Mouse (Mus musculus) thymus, adult 2 months (tissue): ENCODE data around the gene Hnrnpdl. TPM values are rescaled to one million over a fixed set of nuclear protein-coding genes. Genes with fewer than 3 reads are reported as not detected.

Experiments
- DNase-seq: peaks from one replicate; pipeline ENCODE4 v3.0.0; 2021
- H3K27ac ChIP-seq: fragments of 200-500 bp; 2 replicates; pipeline ENCODE4 v1.5.1; 2012; ENCODE audit warnings: low read length, control low read depth; ENCODE audit not compliant: control insufficient read depth, insufficient read depth
- H3K27me3 ChIP-seq: fragments of 200-500 bp; 2 replicates; pipeline ENCODE4 v1.6.1; 2012; ENCODE audit warnings: mild to moderate bottlenecking, low read length, moderate library complexity, mixed read lengths; ENCODE audit not compliant: control insufficient read depth, insufficient read depth
- H3K36me3 ChIP-seq: fragments of 200-500 bp; 2 replicates; pipeline ENCODE4 v1.6.1; 2012; ENCODE audit warnings: mild to moderate bottlenecking, low read length, moderate library complexity; ENCODE audit not compliant: control insufficient read depth, insufficient read depth
- H3K4me1 ChIP-seq: fragments of 200-500 bp; replicated peaks from 2 replicates; pipeline ENCODE4 v1.6.1; 2012; ENCODE audit warnings: low read length; ENCODE audit not compliant: control insufficient read depth, insufficient read depth
- H3K4me3 ChIP-seq: fragments of 200-500 bp; 2 replicates; pipeline ENCODE4 v1.5.1; 2012; ENCODE audit warnings: mild to moderate bottlenecking, low read length, control low read depth, moderate library complexity; ENCODE audit not compliant: control insufficient read depth, insufficient read depth
- CTCF ChIP-seq: fragments of 200-500 bp; IDR thresholded peaks from 2 replicates; pipeline ENCODE4 v1.5.1; 2012; ENCODE audit warnings: mild to moderate bottlenecking, control low read depth, low read length, moderate library complexity, borderline replicate concordance; ENCODE audit not compliant: control insufficient read depth, poor library complexity, insufficient read depth; ENCODE audit errors: extremely low read depth
- POLR2A ChIP-seq: fragments of 200-500 bp; IDR thresholded peaks from 2 replicates; pipeline ENCODE4 v1.6.1; 2012; ENCODE audit warnings: mild to moderate bottlenecking, low read length, control low read depth, moderate library complexity; ENCODE audit not compliant: control insufficient read depth, poor library complexity, insufficient read depth; ENCODE audit errors: extremely low read depth
- WGBS: fragments of 180-500 bp; shearing (Covaris S2); methylation state at CpG from one replicate; pipeline ENCODE4 v1.1.7; 2018; 5-methylcytosine and 5-hydroxymethylcytosine counted together
- polyA plus RNA-seq: library from polyadenylated mRNA; depleted of rRNA; stranded (reverse); fragments of >200 nt; gene quantifications from 2 replicates; pipeline ENCODE4 v1.2.3, GENCODE M21; 2012

Gene Hnrnpdl
- polyA plus RNA-seq, 1 experiment, result 148 TPM

GRCm38 (mm10) chr5:100006324-100007039, 33.0 kb downstream of the Hnrnpdl start:
- Histone ChIP-seq H3K27me3 (no peaks in the 10 kb centered on the region), H3K27ac (no peak overlapping the region), H3K4me3 (no peak overlapping the region), H3K36me3 (no peaks in the 10 kb centered on the region), H3K4me1 (no peaks in the 10 kb centered on the region)
- DNase-seq, result no peak
- WGBS, result 95% methylated on average over 4 of the region's 4 CpGs
- TF ChIP-seq POLR2A, result no peak
- no peak for TF ChIP-seq CTCF

GRCm38 (mm10) chr5:100005896-100006295, 33.6 kb downstream of the Hnrnpdl start:
- H3K4me1 ChIP-seq, result no peaks in the 10 kb centered on the region
- H3K36me3 ChIP-seq, result no peaks in the 10 kb centered on the region
- H3K27ac ChIP-seq, result no peak overlapping the region
- TF ChIP-seq CTCF, result no peak
- TF ChIP-seq POLR2A, result no peak
- H3K4me3 ChIP-seq, result no peak overlapping the region
- WGBS, result 97% methylated on average over 6 of the region's 6 CpGs
- H3K27me3 ChIP-seq, result no peaks in the 10 kb centered on the region
- no peak for DNase-seq

- WGBS, result 83% methylated on average over 3 of the region's 3 CpGs
- Histone ChIP-seq H3K4me1 (no peaks in the 10 kb centered on the region), H3K36me3 (no peaks in the 10 kb centered on the region), H3K27me3 (no peaks in the 10 kb centered on the region), H3K27ac (no peak overlapping the region), H3K4me3 (no peak overlapping the region)
- DNase-seq, result no peak
- TF ChIP-seq POLR2A (no peak), CTCF (no peak)
These were observed 34.0 kb downstream of the Hnrnpdl start for GRCm38 (mm10) chr5:100005431-100005830.

- no peak overlapping the region for H3K27ac ChIP-seq
- TF ChIP-seq CTCF (no peak), POLR2A (no peak)
- DNase-seq, result no peak
- H3K36me3 ChIP-seq, result no peaks in the 10 kb centered on the region
- no peaks in the 10 kb centered on the region for H3K4me1 ChIP-seq
- 91% methylated on average over 4 of the region's 4 CpGs for WGBS
- no peak overlapping the region for H3K4me3 ChIP-seq
- no peaks in the 10 kb centered on the region for H3K27me3 ChIP-seq
These were observed 35.6 kb downstream of the Hnrnpdl start for GRCm38 (mm10) chr5:100003895-100004294.

- 96% methylated on average over 8 of the region's 8 CpGs for WGBS
- TF ChIP-seq CTCF, result no peak
- TF ChIP-seq POLR2A, result no peak
- H3K27ac ChIP-seq, result no peak overlapping the region
- H3K4me1 ChIP-seq, result no peaks in the 10 kb centered on the region
- H3K4me3 ChIP-seq, result no peak overlapping the region
- no peaks in the 10 kb centered on the region for H3K36me3 ChIP-seq
- no peak for DNase-seq
- H3K27me3 ChIP-seq, result no peaks in the 10 kb centered on the region
These were observed 39.0 kb downstream of the Hnrnpdl start for GRCm38 (mm10) chr5:100000500-100000899.

GRCm38 (mm10) chr5:100000048-100000447, 39.4 kb downstream of the Hnrnpdl start:
- no peak overlapping the region for H3K4me3 ChIP-seq
- H3K4me1 ChIP-seq, result no peaks in the 10 kb centered on the region
- 79% methylated on average over 7 of the region's 7 CpGs for WGBS
- no peaks in the 10 kb centered on the region for H3K36me3 ChIP-seq
- TF ChIP-seq POLR2A (no peak), CTCF (no peak)
- no peaks in the 10 kb centered on the region for H3K27me3 ChIP-seq
- no peak for DNase-seq
- no peak overlapping the region for H3K27ac ChIP-seq

GRCm38 (mm10) chr5:99994680-99995079, 44.8 kb downstream of the Hnrnpdl start:
- no peak for DNase-seq
- H3K36me3 ChIP-seq, result no peaks in the 10 kb centered on the region
- 96% methylated on average over 3 of the region's 3 CpGs for WGBS
- no peak for TF ChIP-seq CTCF
- TF ChIP-seq POLR2A, result no peak
- no peak overlapping the region for H3K27ac ChIP-seq
- H3K27me3 ChIP-seq, result no peaks in the 10 kb centered on the region
- no peaks in the 10 kb centered on the region for H3K4me1 ChIP-seq
- H3K4me3 ChIP-seq, result no peak overlapping the region
